Mouse (Mus musculus): ENCODE results near the gene Tns4.

Tns4 gene

DNA sequence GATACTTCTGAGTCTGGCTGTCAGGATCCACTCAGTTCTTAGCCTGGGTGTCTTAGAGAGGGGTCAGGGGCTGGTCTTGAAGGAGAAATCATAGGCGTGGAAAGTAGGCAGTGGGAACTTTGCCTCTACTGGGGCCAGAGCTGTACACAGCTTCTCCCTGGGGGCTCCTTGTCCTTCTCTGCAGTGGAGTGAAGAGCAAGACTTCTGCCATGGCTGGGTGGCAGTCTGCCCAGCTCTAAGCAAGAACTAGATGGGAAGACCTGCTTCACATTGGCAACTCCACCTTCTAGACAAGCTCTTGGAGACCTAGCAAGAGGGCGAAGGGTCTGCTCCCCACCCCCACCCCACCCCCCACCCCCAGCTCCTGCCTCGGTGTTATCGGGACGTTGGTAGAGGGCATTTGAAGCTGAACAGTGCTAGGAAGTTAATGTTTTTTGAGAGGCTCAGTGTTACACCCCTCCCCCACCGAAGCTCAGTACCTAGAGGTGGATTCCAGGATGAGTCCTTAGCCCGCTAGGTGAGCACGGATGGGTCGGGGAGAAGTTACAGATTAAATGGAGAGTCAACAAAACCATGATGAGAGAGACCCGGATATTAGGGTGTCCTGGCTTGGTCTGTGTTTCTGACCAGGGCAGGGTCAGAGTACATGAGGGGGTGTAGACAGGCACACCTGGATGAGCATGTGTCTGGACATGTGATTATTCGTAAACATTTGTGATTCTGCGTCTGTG lies 43.8 kb downstream of the Tns4 start:
- no peak for DNase-seq (ENCODE audit: low spot score)

GRCm38 (mm10) chr11:99044306-99044705 lies 44.8 kb downstream of the Tns4 start:
- no peak for DNase-seq (ENCODE audit: low spot score)

DNA sequence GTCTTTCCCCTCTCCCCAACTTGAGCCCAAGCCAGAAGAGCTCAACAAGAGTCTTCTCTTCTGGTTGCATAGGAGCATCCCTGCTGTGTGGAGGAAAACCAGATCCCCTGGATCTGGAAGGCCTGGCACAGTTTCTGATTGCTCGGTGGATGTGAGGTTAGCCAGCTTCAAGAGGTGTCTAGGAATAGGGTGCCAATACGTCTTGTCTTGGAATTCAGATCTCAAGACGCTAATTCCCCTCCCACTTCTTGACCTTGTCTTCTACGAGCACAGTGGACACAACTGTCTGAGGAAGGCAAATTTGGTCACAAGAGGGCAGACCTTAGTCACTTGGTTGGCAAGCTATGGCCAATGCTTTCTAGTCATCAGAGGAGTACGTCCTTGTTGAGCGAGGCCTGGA lies 45.5 kb downstream of the Tns4 start:
- DNase-seq (ENCODE audit: low spot score): no peak

DNA sequence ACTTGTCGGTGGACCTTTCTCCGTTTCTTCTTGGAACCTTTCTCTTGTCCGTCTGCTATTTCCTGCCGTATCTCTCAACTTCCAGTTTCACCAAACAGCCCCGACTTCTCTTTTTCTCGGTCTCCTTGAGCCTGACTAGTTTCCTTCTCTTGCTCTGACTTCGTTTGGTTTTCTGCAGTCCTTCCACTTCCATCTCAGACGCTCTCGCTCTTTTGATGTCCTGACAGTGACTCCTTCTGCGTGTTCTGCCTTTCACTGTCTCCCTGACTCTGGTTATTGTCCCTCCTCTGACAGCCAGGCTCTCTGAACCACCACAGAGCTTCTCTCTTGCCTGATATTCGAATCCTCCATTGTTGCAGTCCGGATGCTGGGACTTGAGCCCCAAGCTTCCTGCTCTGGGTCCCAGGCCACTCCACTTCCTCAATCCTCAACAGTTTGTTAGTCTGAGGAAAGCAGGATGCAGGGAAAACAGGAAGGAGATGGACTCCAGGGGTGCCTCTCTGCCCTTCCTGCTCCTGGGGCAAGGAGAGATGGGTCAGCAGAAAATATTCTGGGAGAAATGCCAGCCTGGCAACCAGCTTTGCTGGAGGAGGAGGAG lies 46.2 kb downstream of the Tns4 start:
- DNase-seq (ENCODE audit: low spot score): no peak

DNA sequence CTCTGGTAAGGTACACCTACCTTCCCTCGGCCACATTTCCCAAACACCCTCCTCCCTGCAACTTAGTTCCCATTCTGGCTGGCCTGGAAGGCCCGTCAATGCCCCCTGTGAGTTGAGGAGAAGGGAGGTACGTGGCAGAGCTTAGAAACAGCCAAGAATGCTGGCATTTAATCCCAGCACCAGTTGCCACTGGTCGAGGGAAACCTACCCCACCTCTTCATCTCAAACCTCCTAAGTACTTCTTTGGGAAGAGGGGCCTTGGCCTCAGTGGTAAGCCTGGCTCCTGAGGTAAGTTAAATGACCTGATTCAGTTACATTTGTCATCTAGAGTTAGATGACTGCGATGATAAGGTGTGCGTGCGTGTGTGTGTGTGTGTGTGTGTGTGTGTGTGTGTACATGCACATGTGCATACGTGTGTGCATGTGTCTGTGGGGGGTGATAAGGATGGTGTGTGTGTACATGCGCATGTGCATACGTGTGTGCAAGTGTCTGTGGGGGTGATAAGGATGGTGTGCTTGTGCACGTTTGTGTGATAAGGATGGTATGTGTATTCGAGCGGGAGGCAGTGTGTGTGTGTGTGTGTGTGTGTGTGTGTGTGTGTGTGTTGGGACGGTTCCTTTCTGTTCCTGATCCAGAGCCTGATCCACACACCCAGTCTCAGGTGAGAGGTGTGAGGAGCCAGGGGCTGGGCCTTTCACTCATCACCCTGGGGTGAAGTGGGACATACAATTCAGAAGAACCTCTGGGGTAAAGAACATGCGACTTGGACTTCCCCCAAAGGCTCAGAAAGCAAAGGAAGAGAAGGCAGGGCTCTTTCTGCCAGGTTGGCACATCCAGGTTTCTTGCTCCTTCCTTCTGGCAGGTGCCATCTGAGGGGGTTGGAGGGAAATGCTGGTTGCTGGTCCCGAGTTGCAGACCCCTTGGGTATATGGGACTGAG lies 47.0 kb downstream of the Tns4 start:
- no peak for DNase-seq (ENCODE audit: low spot score)

DNA sequence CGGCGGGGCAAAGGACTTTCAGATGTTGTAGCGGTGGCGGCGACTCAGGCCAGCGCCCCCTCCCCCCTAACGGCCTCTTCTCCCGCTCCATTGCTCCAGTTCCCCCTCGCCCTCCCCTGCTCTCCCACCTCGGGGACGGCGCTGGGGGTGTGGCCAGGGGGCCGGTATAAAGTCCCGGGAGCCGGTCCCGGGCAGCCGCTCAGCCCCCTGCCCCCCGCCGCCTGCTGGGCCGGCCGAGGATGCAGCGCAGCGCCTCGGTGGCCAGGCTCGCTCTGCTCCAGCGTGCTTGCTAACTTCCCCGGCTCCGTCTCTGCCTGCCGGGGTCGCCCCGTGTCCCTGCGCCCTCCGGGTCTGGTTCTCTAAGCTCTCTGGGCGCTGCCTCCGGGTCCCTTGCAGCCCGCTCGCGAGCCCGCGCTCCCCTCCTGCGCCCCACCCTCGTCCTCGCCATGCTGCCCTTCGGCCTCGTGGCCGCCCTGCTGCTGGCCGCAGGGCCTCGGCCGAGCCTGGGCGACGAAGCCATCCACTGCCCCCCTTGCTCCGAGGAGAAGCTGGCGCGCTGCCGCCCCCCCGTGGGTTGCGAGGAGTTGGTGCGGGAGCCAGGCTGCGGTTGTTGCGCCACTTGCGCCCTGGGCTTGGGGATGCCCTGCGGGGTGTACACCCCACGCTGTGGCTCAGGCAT lies 47.9 kb downstream of the Tns4 start, which contains the start of gene Igfbp4:
TSS of gene Igfbp4 (plus strand) at position 194 of the 679 bp plus-strand sequence.
- no peak for DNase-seq (ENCODE audit: low spot score)

DNA sequence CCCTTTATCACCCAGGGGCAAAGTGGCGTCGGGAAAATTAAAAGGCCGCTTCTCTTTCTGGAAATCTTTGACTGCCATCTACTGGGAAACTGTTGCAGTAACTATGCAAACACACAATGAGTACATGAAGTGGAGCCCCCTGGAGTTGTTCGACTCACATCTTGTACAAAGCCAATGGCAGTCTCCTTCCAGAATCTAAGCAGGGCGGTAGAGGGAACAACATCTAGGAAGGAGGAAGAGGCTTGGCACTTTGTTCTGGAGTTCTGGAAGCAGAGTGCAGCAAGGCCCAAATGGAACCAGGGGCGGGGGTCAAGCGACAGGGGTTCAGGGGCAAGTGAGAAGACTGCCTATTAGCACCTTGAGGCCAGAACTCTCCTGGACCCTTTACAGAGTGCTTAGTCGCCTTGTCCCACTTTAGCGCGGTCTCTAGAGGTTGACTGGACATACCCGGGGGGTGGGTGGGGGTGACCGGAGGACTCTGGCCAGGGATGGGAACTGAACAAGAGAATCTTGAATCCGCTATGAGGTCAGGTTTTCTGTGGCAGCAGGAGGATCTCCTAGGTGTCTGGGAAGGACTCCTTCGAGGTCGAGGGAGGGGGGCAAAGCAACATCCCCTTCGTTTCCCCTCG lies 48.6 kb downstream of the Tns4 start:
- peak; percentile 47 for DNase-seq (ENCODE audit: low spot score)

DNA sequence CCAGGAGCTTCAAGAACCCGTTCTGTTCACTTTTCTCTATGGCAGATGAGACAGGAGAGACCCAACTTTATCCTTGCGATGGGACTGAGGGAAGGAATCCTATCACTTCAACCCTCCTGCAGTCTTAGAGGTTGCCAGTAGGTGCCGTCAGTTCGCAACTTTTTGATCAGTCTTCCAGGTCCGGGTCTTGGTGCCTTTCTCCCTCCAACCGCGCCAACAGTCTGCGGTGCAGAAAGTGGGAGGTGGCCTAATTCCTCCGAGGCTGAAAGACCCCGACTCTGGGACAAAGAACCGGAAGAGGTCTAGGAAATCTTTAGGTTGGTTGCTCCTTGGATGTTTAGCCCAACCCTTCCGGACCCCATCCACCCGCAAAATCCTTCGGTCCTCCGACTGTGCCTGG lies 49.3 kb downstream of the Tns4 start:
- DNase-seq (ENCODE audit: low spot score): peak; percentile 76

DNA sequence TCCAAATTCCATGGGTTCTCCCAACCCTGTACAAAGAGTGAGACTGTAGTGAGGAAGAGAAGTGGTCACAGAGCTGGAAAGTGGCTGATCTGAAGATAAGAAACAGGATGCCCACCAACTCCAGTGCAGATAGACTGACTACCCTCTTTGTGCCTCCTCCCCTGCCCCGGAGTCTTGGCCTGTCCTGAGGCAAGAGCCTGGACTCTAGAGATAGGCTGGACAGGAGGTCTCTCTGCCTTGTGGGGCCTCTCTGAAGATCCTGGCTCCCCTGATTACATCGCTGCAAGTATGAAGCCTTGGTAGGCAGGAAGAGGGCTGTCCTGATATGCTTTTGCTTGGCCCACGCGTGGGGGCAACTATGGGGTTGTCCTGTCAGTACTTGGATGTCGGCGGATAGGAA lies 52.9 kb downstream of the Tns4 start:
- DNase-seq (ENCODE audit: low spot score): no peak

- DNase-seq (ENCODE audit: low spot score): no peak
Measured at GRCm38 (mm10) chr11:99035350-99035749, 53.8 kb downstream of the Tns4 start.

DNA sequence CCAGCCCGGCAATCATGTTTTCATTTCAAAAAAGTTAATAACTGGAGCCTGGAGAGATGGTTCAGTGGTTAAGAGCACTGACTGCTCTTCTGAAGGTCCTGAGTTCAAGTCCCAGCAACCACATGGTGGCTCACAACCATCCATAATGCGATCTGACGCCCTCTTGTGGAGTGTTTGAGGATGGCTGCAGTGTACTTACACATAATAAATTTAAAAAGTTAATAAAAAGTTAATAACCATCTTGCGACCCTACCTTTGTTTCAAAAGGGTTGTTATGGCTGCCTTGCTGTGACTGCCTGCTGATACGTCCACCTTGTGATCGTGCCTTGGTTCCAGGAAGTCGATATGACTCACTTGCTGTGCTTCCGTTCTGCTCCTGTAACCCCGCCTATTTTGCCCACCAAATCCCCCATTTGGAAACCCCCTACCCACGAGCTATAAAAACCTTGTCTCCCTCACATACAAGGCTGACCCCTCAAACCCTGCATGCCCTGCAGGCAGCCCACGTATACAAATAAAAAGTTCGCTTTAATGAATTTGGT lies 62.1 kb downstream of the Tns4 start:
- no peak for DNase-seq (ENCODE audit: low spot score)

DNA sequence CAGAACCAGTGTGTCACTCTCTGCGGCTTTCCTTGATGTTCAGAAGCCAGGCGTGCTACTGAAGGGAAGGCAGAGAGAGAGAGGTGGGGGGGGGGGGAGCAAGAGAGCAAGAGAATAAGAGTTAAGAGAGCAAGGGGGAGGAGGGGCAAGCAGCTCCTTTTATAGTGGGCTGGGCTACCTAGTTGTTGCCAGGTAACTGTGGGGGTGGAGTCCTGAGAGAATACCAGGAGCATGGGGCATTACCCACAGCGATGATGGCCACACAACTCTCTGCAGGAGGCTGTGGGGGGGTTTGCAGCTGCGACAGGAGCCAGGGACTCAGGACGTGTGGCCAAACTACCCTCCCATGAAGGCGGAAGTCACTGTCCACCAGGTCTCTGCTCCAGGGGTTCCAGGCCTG lies 63.2 kb downstream of the Tns4 start:
- DNase-seq (ENCODE audit: low spot score): no peak

- DNase-seq (ENCODE audit: low spot score): no peak
Measured at GRCm38 (mm10) chr11:99024468-99025134, 64.5 kb downstream of the Tns4 start.

DNA sequence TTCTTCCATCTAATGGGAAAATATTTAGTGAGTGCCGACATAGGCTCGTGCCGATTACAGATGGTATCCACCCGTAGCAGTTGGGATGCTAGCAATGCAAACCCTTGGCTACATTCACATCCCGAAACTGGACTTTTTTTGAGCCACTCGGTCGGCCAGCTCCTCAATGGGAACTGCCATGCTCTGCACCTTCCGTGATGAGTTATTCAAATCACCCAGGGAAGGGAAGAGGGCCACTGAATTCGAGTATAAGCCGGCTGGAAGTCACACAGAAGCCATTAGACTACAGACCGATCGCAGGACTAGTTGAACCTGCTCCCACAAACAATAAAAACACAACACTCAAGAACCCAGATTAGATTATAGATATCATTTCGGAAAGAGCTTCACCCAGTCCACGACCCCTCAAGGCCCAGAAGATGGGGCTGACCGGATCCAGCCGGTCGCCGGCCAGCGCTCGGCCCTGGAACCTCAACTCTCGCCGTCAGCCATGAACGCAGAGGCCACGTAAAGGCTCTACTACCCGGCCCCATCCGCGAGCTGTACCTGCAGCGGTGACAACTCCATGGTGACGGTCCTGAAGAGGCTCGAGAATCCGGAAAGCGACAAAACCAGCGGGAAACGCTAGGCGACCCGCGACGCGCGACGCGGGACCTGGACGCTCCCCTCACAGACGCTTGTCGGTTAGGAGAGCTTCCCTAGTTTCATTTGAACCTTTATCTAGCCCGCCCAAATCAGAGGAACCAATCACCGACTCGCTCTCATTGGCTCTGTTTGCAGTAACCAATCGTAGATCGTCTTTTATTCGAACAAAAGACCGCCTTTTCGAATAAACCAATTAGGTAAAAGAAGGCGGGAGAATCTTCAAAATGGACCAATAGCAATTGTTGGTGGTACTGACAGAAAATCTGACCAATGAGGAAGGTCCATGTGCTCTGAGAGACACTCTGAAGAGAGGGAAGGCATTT lies 65.3 kb downstream of the Tns4 start, which contains the start of gene Top2a:
TSS of gene Top2a (minus strand) at position 690 of the 968 bp plus-strand sequence.
- peak; percentile 98 for DNase-seq (ENCODE audit: low spot score)

DNA sequence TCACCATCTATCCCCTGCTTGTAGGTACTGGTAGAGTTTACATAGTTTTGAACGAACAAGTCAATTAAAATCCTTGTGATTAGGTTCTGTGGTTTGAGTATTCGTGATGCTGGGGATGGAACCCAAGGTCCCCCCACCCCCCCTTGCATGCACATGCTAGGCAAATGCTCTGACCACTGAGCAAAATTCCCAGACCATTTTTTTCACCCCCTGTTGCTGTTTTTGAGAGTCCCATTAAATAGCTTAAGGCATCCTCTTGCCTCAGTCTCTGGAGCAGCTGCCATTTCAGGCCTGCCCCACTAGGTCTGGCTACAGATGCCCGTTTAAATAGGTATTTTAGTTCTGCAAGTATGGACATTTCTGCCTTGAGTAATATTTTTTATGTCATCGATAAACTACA lies 66.0 kb downstream of the Tns4 start:
- no peak for DNase-seq (ENCODE audit: low spot score)

DNA sequence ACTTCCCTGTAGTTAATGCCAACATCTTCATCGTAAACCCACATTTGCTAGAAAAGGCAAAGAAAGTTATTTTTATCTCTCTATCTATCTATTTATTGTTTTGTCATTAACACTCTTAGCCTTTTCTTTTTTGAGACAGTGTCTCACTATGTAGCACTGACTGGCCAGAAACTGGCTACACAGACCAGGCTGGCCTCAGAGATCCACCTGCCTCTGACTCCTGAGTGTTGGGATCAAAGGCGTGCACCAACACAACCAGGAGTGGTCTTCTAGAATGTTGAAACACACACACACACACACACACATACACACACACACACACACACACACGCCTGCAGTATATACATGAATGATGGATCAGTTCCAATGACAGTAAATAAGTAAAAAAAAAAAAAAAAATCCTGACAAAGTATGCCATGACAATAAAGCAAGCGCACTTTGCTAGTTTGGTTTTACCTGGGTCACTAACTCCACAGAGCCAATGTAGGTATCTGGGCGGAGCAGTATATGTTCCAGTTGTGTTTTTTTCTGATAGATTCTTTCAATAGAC lies 66.6 kb downstream of the Tns4 start:
- no peak for DNase-seq (ENCODE audit: low spot score)

GRCm38 (mm10) chr11:99019844-99020243 lies 69.3 kb downstream of the Tns4 start:
- no peak for DNase-seq (ENCODE audit: low spot score)
